Mouse (Mus musculus): Measurements from ENCODE around the gene Vmn1r129.
"Not testable (repeated sequence)": the region's sequence is repeated elsewhere in the genome, so short reads cannot be mapped to it uniquely, and the experiment has no call there.

The Vmn1r129 gene

DNA sequence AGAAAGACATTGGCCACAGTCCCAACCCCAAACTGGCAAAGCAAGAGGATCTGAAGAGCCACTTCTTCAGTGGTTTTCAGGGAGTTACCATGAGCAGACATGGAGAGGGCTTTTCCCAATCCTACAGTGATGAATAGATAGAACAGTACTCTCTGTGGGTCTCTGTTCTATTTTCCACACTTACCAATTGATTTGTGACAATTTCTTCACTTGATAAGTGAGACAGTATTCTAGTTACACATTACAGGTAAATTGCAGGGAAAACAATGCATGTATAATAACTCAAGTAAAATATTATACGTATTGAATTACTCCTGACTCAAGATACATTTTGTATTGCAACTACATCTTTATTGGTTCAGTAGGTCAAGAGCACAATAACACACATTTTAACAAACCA lies at the start of gene Vmn1r129:
Vmn1r129 (minus strand) TSS at position 101 of the 400 bp plus-strand sequence.
- not testable (repeated sequence) for DNase-seq

GRCm38 (mm10) chr7:21349073-21349472 lies 12.0 kb downstream of the Vmn1r129 start, which contains the start of gene Vmn1r128:
Gene Vmn1r128, plus strand, starts transcription at chr7:21349373.
- not testable (repeated sequence) for DNase-seq

DNA sequence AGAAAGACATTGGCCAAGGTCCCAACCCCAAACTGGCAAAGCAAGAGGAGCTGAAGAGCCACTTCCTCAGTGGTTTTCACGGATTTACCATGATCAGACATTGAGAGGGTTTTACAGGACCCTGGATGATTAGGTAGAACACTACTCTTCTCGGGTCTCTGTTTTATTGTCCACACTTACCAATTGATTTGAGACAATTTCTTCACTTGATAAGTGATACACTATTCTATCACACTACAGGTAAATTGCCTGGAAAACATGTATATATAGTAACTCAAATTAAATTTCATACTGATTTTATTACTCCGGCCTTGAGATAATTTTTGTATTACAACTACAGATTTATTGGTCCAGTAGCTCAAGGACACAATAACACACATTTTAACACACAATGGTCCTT lies 41.3 kb downstream of the Vmn1r129 start, which contains the start of gene Vmn1r127:
Vmn1r127 (minus strand) TSS at position 101 of the 400 bp plus-strand sequence.
- DNase-seq, result not testable (repeated sequence)
